Mouse (Mus musculus) T-helper 2 cell (primary cell): ENCODE measurements around the gene Xpnpep3.

ENCODE experiments used
- in situ Hi-C: fragments of 300-600 bp; cut with MboI, MseI; formaldehyde crosslinking; loops from one replicate; pipeline ENCODE4 v1.15.1; 2025; ENCODE audit warnings: high pct_unique_total_duplicates

Gene Xpnpep3

DNA sequence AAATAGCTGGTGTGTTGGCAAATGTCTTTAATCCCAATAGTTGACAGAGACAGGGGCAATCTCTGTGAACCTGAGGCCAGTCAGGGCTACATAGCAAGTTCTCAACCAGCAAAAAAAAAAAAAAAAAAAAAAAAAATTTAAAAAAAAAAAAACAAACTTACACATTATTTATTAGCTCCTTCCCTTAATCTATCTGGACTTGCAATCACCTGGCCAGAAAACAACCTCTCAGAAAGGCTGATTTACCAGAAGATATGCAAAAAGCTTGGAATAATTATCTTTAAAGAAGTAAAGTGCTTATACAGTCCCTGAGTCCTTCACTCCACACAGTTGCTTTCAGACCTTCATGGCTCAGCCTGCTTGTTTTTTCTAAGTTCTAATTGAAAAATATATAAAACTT is 1.7 kb upstream of the Xpnpep3 start:
- in situ Hi-C loops: loop anchor here (5.0 kb wide), 1 partner anchor 36 kb away; the partner anchor contains the start of gene Slc25a17

DNA sequence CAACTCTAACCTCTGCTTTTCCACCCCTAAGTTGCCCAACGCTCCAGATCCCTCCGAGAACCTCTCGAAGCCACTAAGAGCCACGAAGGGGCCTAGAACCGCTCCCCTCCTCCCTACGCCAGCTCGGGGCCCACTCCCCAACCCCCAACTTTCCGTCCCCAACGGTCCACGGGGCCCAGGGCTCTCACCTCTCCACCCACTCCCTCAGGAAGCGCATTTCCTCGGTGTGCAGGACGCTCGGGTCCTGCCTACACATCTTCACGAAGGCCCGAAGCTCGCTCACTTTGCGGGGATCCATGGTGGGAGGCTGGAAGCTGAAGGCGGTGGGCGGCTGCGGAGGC is 671 bp upstream of the Xpnpep3 start:
- in situ Hi-C loops: loop anchor here (5.0 kb wide), 1 partner anchor 37 kb away; the partner anchor contains the start of gene Slc25a17

DNA sequence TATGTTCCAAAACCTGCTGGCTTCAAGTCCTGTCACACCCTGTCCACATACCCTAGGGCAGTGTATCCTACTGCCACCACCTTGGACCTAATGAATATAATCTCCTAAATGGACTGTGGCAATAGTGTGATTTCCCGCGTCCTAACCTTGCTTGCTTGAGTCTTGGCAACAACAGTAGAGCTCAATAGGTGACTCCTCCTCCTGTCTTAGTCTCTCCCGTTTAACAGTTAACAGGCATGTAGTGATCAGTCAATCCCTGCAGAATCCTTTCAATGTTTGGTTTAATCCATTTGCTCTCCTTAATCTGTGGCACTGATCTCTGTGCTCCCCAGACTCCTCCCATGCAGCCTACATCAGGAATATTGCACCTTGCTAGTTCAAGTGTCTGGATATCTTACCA is 5.1 kb downstream of the Xpnpep3 start:
- in situ Hi-C loops: loop anchor here (25.0 kb wide), 1 partner anchor 1707 kb away; the partner anchor contains the start of gene Rrp7a

DNA sequence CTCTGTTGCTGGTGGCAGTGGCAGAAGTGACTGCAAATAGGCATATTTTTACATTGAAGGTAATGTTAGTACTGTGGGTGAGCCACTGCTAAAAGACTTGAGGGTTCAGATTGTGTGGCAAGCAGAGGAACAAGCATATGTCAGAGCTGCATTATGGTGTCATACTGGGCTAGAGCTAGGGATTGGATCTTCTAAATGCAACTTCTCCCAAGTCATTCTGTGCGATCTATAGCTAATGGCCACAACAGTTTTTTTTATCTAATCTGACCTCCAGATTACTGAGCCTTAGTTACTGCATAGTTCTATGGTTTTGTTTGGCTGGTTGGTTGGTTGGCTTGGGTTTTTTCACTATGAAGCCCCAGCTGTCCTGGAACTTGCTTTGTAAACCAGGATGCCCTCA is 8.3 kb downstream of the Xpnpep3 start, which contains the start of gene Dnajb7:
TSS of gene Dnajb7 (minus strand) at position 101 of the 400 bp plus-strand sequence.
- in situ Hi-C loops: loop anchor here (25.0 kb wide), 1 partner anchor 1704 kb away; the partner anchor contains the start of gene Rrp7a

DNA sequence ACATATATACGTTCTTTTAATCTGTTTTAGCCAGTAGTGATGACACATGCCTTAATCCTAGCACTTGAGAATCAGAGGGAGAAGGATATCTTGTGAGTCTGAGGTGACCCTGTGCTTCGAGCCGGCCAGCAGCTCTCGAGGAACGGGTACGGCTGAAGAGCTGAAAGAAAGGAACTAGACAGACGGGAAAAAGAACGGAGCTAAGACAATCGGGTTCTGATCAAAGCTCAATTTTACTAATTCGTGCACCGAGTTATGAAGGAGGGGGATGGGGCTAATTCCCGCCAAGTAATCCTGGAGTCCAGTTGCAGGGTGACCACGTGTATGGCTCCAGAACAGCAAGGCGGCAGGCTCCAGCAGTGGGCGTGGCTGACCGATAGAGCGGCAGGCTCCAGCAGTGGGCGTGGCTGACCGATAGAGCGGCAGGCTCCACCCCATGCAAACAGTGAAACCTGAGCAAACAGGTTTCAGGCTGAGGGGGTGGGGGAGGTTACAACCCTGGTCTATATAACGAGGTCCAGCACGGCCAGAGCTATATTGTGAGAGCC is 16.9 kb downstream of the Xpnpep3 start:
- in situ Hi-C loops: loop anchor here (25.0 kb wide), 1 partner anchor 1695 kb away; the partner anchor contains the start of gene Rrp7a

DNA sequence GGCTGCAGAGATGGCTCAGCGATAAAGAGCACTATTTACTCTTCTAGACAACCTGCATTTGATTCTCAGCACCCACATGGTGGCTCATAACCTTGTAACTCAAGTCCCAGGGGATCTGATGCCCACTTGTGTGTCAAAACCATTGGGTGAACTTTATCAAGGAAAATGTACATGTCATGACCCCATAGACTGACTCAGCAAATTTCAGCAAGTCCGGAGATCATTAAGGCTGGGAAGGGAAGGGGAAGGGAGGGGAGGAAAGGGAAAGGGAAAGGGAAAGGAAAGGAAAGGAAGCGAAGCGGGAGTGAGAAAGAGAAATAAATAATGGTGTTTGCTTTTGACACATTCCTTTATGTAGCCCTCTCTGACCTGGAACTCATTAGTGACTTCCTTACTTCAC is 18.1 kb downstream of the Xpnpep3 start:
- in situ Hi-C loops: loop anchor here (25.0 kb wide), 1 partner anchor 1694 kb away; the partner anchor contains the start of gene Rrp7a

DNA sequence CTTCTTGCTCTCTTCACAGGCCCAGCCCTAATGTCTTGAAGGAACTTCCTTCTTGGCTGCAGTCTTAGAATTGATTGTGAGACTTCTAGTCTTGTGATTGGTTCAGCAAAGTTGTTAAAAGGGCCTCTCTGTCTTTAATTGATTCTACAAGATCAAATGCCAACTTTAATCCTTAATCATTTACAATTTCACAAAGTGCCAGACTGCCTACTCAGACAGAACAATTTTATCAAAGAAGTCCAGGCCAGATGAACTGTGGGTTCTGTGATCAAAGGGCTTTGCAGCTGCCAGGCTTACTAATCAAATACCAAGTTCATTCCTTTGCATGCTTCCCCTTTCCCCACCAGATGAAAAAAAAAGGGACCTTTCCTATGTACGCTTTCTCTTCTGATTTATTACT is 21.5 kb downstream of the Xpnpep3 start:
- in situ Hi-C loops: loop anchor here (10.0 to 25.0 kb wide), 2 partner anchors 1691 to 1947 kb away; partner anchors contain the start of gene Rrp7a

DNA sequence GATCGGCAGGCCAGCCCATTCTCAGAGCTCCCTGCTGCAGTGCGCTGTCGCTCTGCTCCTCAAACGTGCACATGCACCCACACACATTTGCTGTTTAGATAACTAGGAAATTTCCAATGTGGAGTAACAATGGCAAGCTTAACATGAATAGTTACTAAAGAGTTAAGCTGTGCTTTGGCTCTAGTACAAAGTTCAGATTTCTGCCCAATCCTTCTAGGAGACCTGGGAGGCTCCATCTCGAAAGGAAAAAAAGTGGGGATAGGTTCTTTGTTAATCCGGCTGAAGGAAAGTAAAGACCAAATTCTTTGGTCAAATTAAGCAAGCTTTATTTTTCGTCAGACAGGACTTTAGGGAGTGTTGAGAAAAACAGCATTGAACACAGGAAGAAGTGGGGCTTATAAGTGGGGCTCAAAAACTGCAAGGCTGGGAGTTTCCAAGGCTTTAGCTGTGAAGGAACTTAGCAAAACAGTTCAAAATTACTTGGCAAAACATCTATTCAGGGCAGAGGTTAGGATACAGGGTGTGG is 22.3 kb downstream of the Xpnpep3 start:
- in situ Hi-C loops: loop anchor here (10.0 to 25.0 kb wide), 2 partner anchors 1690 to 1947 kb away; partner anchors contain the start of gene Rrp7a

DNA sequence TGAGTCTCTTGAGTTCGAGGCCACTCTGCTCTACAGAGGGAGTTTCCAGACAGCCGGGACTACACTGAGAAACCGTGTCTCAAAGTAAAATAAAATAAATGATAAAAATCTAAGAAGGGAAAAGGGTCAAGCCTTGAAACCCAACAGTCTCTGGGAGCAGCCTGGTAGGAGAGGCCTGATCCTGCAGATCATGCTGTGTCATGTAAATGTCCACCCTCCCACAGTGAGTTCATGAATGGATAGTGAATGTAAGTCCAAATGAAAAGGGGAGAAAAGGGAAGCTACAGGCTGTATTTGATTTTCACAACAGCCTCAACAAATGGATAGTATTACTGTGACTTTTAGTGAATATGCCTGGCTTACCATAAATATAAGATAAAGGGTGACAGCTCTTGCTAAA is 25.4 kb downstream of the Xpnpep3 start:
- in situ Hi-C loops: loop anchor here (10.0 kb wide), 1 partner anchor 1951 kb away; no protein-coding TSS in a partner anchor

DNA sequence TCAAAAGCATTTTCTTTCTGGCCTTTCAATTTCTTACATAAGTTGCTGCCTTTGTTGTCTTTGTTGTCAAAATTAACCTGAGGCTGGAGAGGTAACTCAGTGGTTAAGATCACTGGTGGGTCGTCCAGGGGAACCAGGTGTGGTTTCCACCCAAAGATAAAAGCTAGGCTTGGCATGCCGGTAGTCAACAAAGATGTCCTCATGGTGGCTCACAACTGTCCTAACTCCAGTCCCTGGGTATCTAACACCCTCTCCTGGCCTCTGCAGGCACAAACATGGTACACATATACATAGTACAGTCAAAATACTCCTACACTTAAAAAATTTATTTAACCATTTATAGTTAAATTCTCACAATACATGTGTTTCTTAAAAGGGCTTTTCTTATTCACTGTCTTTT is 28.0 kb downstream of the Xpnpep3 start:
- in situ Hi-C loops: loop anchor here (10.0 kb wide), 1 partner anchor 1953 kb away; no protein-coding TSS in a partner anchor

DNA sequence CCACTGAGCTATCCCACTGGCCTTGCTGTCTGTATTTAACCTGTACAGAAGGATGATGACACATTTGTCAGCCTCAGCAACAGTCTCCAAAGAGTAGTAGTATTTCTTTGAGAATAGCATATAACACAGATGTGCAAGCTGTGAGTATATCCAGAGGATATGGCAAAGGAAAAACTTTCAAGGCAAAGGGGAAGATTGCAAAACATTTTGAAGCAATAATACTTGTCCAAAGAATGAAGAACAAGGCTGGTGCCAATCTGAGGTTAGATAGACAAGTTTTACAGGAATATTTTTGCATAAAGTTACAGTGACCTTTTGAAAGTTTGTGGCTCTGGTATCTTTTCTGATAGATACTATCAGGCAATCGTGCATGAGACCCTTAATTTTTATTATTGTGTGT is 31.3 kb downstream of the Xpnpep3 start:
- in situ Hi-C loops: no loop called here

DNA sequence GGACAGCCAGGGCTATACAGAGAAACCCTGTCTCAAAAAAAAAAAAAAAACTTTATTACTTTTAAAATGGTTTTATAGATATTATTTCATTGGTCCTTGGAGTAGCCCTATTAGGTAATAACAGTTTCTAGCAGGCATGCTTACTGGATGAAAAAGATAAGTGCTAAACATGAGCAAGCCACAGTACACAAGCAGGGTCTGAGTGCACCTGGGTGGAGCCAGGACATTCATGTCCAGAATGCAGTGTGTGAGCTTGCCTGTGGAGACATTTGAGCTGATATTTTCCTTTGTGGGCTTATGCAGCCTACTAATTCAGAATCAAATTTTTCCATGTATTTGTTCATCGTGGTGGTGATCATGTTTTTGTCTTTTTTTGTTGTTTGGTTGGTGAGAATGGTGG is 38.4 kb downstream of the Xpnpep3 start:
- in situ Hi-C loops: no loop called here

DNA sequence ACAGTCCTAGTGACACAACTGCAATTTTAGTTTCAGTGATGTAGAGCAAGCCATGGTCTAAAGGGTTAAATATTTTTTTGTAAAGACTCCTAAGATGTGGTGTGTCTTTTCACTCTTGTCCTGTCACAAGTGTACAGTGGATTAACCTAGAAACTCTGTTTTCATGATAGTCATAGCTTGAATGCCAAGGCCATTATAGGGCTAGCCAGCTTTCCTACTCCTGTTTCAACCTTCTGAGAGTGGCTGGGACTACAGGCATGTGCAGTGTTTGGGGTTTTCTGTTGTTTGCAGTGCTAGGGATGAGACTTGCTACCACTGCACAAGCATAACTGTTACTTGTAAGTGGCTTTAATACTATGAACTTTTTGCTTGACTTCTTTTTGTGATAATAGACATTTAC is 39.3 kb downstream of the Xpnpep3 start:
- in situ Hi-C loops: no loop called here

DNA sequence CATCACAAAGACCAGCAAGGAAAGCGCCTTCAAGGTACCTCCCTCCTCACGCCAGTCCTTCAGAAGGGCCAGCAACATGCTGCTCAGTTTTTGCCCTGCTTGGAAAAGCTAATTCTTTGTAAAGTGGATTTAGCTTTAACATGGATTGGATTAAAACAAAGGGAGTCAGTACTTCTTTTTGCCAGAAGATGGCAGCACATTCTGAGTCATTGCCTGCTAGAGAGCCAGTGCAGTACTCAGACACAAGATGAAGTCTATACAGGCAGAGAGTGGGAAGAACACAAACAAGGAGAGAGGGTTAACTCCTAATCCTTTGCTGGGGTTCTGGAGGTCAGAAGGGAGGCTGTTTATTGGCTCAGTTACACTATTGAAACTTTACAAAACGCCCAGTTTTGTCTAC is 48.5 kb downstream of the Xpnpep3 start:
- in situ Hi-C loops: no loop called here

DNA sequence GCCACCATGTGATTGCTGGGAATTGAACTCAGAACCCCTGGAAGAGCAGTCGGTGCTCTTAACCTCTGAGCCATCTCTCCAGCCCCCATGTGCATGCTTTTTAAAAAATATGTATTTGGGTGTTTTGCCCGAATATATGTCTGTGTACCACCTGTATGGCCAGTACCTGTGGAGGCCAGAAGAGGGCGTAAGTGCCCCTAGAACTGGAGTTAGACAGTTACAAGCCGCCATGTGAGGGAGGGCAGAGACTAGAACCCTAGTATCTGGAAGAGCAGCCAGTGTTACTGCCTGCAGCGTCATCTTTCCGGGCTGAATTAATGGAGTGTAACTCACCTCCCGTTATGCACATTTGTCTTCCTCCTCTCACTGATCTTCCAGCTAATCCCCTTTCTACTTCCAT is 61.6 kb downstream of the Xpnpep3 start:
- in situ Hi-C loops: no loop called here

DNA sequence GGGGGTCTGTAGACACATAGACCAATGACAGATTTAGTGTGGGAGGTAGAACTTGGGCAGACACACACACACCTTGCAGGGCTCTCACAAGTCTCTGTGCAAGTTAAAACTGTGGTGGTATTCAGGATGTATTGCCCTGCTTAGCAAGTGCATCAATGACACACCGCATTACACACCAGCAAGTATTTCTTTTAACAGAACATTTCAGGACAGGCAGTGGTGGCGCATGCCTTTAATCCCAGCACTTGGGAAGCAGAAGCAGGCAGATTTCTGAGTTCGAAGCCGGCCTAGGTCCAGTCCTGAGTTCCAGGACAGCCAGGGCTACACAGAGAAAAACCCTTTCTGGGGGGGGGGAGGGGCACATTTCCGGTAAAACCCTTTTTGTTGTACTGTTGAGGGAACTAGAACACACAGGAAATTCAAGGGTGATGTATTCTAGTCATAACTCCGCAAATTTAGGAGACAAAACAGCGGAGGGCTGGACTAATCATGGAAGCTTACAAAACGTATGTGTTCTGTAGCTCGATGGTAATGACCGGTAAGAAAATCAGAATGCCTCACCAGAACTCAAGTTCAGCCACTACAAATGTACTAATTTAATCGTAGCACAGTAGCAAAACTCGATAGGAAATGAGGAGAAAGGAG is 65.2 kb downstream of the Xpnpep3 start:
- in situ Hi-C loops: loop anchor here (5.0 kb wide), 1 partner anchor 117 kb away; no protein-coding TSS in a partner anchor

DNA sequence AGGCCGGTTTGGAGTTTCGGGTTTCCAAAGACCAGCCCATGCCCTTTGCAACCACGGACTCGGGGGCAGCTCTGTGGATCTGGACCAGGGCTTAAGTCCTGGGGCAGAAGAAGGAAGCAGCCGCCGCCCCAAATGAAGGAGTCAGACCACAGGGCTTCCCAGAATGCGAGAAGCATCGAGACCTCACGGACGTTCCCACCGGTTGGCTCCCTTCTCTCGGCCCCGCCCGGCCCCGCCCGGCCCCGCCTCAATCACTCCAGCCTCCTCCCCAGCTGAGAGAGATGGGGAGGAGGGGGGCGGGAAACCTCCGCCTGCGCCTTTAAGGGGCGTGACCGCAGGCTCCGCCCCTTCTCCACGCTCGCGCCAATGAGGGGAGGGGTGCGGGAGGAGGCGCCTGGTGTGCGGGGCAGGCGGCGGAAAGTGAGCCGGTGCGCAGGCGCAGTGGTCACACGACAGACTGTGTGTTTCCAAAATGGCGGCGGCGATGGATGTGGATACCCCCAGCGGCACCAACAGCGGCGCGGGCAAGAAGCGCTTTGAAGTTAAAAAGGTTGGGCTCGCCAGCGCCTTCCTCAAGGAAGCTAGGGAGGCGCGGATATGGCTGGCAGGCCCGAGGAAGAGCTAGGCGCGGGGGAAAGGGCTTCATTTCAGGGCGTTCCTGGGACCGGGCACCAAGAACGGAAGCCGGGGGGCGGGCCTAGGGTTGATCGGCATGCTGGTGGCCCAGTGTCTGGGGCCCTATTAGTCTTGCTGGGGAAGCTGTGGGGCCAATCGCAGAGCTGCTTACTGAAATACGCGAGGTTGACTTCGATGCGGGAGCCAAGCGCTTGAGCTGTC is 66.2 kb downstream of the Xpnpep3 start, which contains the start of gene Rbx1:
TSS of gene Rbx1 (plus strand) at position 396 of the 837 bp plus-strand sequence.
- in situ Hi-C loops: loop anchor here (5.0 kb wide), 1 partner anchor 116 kb away; no protein-coding TSS in a partner anchor

DNA sequence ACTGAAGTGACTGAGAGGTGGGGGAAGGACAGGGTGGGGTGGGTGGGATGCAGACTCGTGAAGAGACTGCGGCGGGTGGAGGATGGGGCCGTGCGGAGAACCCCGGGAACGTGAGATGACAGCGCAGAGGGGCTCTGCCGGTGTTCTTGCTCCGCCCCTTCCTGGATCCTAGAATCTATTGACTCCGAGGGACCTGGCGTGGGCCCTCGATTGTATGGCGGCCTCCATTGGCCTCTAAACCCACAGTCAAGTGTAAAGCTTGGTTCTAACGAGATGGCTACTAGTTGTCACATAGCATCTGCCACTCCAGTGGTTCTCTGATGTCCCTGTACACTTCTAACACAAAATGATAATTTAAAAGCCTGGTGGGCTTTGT is 66.8 kb downstream of the Xpnpep3 start:
- in situ Hi-C loops: loop anchor here (5.0 kb wide), 1 partner anchor 116 kb away; no protein-coding TSS in a partner anchor

DNA sequence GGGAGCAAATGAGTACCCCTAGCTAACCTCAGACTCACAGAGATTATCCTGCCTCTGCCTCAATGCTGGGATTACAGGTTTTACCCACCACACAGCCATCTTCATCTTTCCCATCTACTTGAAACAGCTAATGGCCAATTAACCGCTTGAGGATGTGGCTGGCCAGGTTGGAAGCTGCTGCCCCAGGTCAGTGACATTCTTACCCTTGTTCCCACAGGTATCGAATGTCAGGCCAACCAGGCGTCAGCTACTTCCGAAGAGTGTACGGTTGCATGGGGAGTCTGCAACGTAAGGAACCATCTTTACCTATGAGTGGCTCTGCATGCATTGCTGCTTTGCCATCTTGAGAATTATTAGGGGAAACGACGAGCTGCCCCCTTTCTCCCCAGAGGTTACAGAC is 70.8 kb downstream of the Xpnpep3 start:
- in situ Hi-C loops: loop anchor here (10.0 kb wide), 1 partner anchor 134 kb away; no protein-coding TSS in a partner anchor

DNA sequence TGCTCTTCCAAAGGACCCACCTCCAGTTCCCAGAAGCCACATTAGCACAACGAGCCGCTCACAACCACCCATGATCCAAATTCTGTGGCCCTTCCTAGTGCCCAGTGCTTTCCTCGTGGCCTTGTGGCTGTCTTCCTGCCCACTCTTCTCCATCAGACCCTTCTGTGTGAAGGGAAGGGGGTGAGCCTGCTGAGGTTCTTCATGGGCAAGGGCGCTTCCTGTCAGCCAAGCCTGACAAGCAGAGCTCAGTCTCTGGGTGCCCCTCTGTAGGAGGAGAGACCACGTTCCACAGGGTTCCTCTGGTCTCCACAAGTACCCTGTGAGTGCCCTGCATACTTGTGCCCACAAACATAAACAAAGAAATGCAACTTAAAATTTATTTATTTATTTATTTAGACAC is 72.3 kb downstream of the Xpnpep3 start:
- in situ Hi-C loops: loop anchor here (10.0 kb wide), 1 partner anchor 133 kb away; no protein-coding TSS in a partner anchor

DNA sequence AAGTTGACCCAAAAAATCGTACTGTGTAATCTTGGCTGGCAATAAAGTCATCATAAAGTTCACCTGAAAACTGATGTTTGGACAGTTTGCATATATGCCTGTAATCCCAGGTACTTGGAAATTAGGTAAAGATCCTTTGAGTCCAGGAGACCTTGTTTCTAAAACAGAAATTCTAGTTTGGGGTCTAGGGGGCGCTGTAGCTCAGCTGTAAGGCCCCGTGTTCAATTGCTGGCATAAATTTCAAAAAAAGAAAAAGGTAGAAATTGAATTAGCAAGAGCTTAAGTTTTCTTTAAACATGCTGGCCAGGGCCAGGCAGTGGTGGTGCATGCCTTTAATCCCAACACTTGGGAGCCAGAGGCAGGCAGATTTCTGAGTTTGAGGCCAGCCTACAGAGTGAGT is 75.7 kb downstream of the Xpnpep3 start:
- in situ Hi-C loops: loop anchor here (10.0 kb wide), 1 partner anchor 129 kb away; no protein-coding TSS in a partner anchor
